Mouse (Mus musculus): ENCODE measurements around the gene Fkrp.
A peak's percentile ranks its signal among the peaks of the same experiment; 100 is the strongest.

Gene Fkrp

GRCm38 (mm10) chr7:16830449-16830848 is 13.9 kb upstream of the Fkrp start:
- DNase-seq: peak; percentile 40 to 53

GRCm38 (mm10) chr7:16827274-16827673 is 10.7 kb upstream of the Fkrp start:
- no peak for DNase-seq

GRCm38 (mm10) chr7:16826571-16826970 is 10.0 kb upstream of the Fkrp start:
- no peak for DNase-seq

GRCm38 (mm10) chr7:16825785-16826184 is 9.3 kb upstream of the Fkrp start:
- peak; percentile 44 to 54 for DNase-seq

- no peak for DNase-seq
Measured at GRCm38 (mm10) chr7:16823734-16824133, 7.2 kb upstream of the Fkrp start.

GRCm38 (mm10) chr7:16821669-16822101 is 5.2 kb upstream of the Fkrp start:
- no peak for DNase-seq

- peak in 1 of 2 experiments; percentile 20 for DNase-seq
Measured at GRCm38 (mm10) chr7:16821091-16821490, 4.6 kb upstream of the Fkrp start.

GRCm38 (mm10) chr7:16820271-16820763 is 3.8 kb upstream of the Fkrp start:
- no peak for DNase-seq

- DNase-seq: no peak
Measured at GRCm38 (mm10) chr7:16819794-16820193, 3.3 kb upstream of the Fkrp start.

- no peak for DNase-seq
Measured at GRCm38 (mm10) chr7:16817693-16818092, 1.2 kb upstream of the Fkrp start.

GRCm38 (mm10) chr7:16816078-16816474 is 456 bp downstream of the Fkrp start:
- DNase-seq: peak; percentile 79 to 89

- DNase-seq: peak in 1 of 2 experiments; percentile 28
Measured at GRCm38 (mm10) chr7:16815351-16815941, 1.1 kb downstream of the Fkrp start, which contains the start of gene Strn4. Strn4 (plus strand) TSS chr7:16815889.

GRCm38 (mm10) chr7:16812505-16812904 is 4.0 kb downstream of the Fkrp start:
- DNase-seq: no peak

GRCm38 (mm10) chr7:16811649-16812070 is 4.9 kb downstream of the Fkrp start:
- DNase-seq: no peak

GRCm38 (mm10) chr7:16810920-16811648 is 5.4 kb downstream of the Fkrp start:
- DNase-seq: peak in 1 of 2 experiments; percentile 25

GRCm38 (mm10) chr7:16810399-16810919 is 6.1 kb downstream of the Fkrp start:
- no peak for DNase-seq

GRCm38 (mm10) chr7:16809739-16810138 is 6.8 kb downstream of the Fkrp start:
- DNase-seq: peak; percentile 63 to 84

GRCm38 (mm10) chr7:16808647-16809046 is 7.9 kb downstream of the Fkrp start:
- no peak for DNase-seq

- peak in 1 of 2 experiments; percentile 64 for DNase-seq
Measured at GRCm38 (mm10) chr7:16807936-16808335, 8.6 kb downstream of the Fkrp start.

- peak in 1 of 2 experiments; percentile 19 for DNase-seq
Measured at GRCm38 (mm10) chr7:16804409-16805028, 12.0 kb downstream of the Fkrp start.

GRCm38 (mm10) chr7:16794886-16795285 is 21.6 kb downstream of the Fkrp start:
- no peak for DNase-seq

GRCm38 (mm10) chr7:16793010-16793725 is 23.4 kb downstream of the Fkrp start:
- no peak for DNase-seq

GRCm38 (mm10) chr7:16792316-16792715 is 24.2 kb downstream of the Fkrp start:
- no peak for DNase-seq

Data from kidney, postnatal 36 days (tissue).